Mouse (Mus musculus) spleen, adult 2 months (tissue): Measurements from ENCODE around the gene Trim8.

Experiments
- CTCF ChIP-seq: fragments of 200-500 bp; IDR thresholded peaks from 2 replicates; pipeline ENCODE4 v1.5.1; 2011; ENCODE audit warnings: mild to moderate bottlenecking, inconsistent platforms; ENCODE audit not compliant: insufficient read depth, insufficient read length, insufficient replicate concordance; ENCODE audit errors: extremely low read depth
- POLR2A ChIP-seq: fragments of 200-500 bp; IDR thresholded peaks from 2 replicates; pipeline ENCODE4 v1.6.1; 2011; ENCODE audit warnings: low read depth, low read length, inconsistent platforms

DNA sequence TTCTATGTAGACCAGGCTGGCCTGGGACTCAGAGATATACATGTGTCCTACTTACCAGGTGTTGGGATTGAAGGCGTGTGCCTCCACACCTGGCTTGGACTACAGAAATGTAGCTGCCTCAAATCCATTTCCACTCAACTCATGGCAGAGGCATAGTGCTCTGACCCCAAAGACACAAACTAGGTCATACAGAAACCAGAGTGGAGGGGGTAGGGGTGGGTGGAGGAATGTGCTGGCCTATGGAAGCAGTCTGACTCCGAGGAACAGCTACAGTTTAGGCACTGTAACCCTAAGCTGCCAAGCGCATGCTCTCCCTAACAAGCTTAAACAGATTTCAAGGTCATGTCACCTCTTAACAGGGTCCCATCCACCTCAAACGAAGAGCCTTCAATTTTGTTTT is 62.1 kb downstream of the Trim8 start:
- TF ChIP-seq CTCF (no peak), POLR2A (no peak)
